Mouse (Mus musculus) CH12.LX (cell line): ENCODE data around the gene Ston1. TPM values are rescaled to one million over a fixed set of nuclear protein-coding genes. Genes with fewer than 3 reads are reported as not detected.

Experiments
- DNase-seq: peaks from one replicate; pipeline ENCODE4 v3.0.0-alpha.2; 2013; ENCODE audit errors: extremely low read depth
- H3K27ac ChIP-seq: 2 replicates; pipeline ENCODE4 v1.5.1; 2012; ENCODE audit warnings: low read depth, mild to moderate bottlenecking, control low read depth, moderate library complexity; ENCODE audit not compliant: insufficient read depth
- H3K27me3 ChIP-seq: replicated peaks from 2 replicates; pipeline ENCODE3; 2012; ENCODE audit warnings: inconsistent platforms
- H3K36me3 ChIP-seq, 2 experiments: replicated peaks in 1 of 2; 2 replicates each; pipeline versions ENCODE3 to v1.6.1; 2012; ENCODE audit warnings: inconsistent platforms in 1 of 2, low read length in 1 of 2, mild to moderate bottlenecking in 1 of 2, mixed read lengths in 1 of 2, moderate library complexity in 1 of 2; ENCODE audit not compliant: control insufficient read depth in 1 of 2, insufficient read depth in 1 of 2
- H3K4me1 ChIP-seq, 2 experiments: 2 replicates each; pipeline ENCODE4 v1.6.1; 2012; ENCODE audit warnings: inconsistent platforms in 1 of 2, moderate library complexity in 1 of 2; ENCODE audit not compliant: insufficient read depth in 2 of 2, control insufficient read depth in 1 of 2
- H3K4me2 ChIP-seq: 2 replicates; pipeline ENCODE4 v1.6.1; 2012; ENCODE audit warnings: low read depth, mild to moderate bottlenecking, control low read depth; ENCODE audit not compliant: poor library complexity, insufficient read depth, severe bottlenecking
- H3K4me3 ChIP-seq, 3 experiments: fragments of 150-350 bp in 1 of 3; sonication (generic) in 1 of 3; replicated peaks in 1 of 3; 2 replicates each; pipeline versions ENCODE3 to v1.5.1; 2011 to 2012; ENCODE audit warnings: low read depth in 2 of 3, low read length in 2 of 3, mild to moderate bottlenecking in 2 of 3, moderate library complexity in 2 of 3, control low read depth in 1 of 3, improper control_type of control experiment in 1 of 3, inconsistent platforms in 1 of 3, mixed read lengths in 1 of 3; ENCODE audit not compliant: poor library complexity in 1 of 3
- H3K79me2 ChIP-seq: replicated peaks from 2 replicates; pipeline ENCODE4 v1.6.1; 2012; ENCODE audit warnings: mild to moderate bottlenecking, moderate library complexity; ENCODE audit not compliant: control insufficient read depth, poor library complexity, insufficient read depth, severe bottlenecking; ENCODE audit errors: extremely low read depth
- H3K9ac ChIP-seq: 2 replicates; pipeline ENCODE4 v1.6.1; 2012; ENCODE audit warnings: low read depth, mild to moderate bottlenecking, control low read depth, moderate library complexity; ENCODE audit not compliant: insufficient read depth
- H3K9me3 ChIP-seq: replicated peaks from 2 replicates; pipeline ENCODE3; 2012; ENCODE audit warnings: low read length, inconsistent platforms, mixed read lengths
- BHLHE40 ChIP-seq: IDR thresholded peaks from 2 replicates; pipeline ENCODE4 v1.6.1; 2011; ENCODE audit warnings: mild to moderate bottlenecking, low read depth, low read length, improper control_type of control experiment
- CHD1 ChIP-seq: IDR thresholded peaks from 2 replicates; pipeline ENCODE4 v1.6.1; 2012; ENCODE audit warnings: low read depth, low read length, improper control_type of control experiment, inconsistent platforms
- CTCF ChIP-seq, 2 experiments: IDR thresholded peaks in 1 of 2; conservative IDR thresholded peaks in 1 of 2; 2 replicates each; pipeline ENCODE4 v1.5.1; 2011 to 2012; ENCODE audit warnings: low read depth in 2 of 2, low read length in 2 of 2, improper control_type of control experiment in 1 of 2, inconsistent platforms in 1 of 2, mild to moderate bottlenecking in 1 of 2, moderate library complexity in 1 of 2
- ELF1 ChIP-seq: IDR thresholded peaks from 2 replicates; pipeline ENCODE4 v1.6.1; 2014; ENCODE audit warnings: low read depth, mild to moderate bottlenecking, inconsistent platforms, low read length, improper control_type of control experiment
- EP300 ChIP-seq: IDR thresholded peaks from 2 replicates; pipeline ENCODE4 v1.6.1; 2011; ENCODE audit warnings: low read length, improper control_type of control experiment
- ETS1 ChIP-seq: conservative IDR thresholded peaks from 2 replicates; pipeline ENCODE4 v1.6.1; 2012; ENCODE audit warnings: low read depth, mild to moderate bottlenecking, inconsistent platforms, low read length, improper control_type of control experiment, moderate library complexity
- GABPA ChIP-seq: IDR thresholded peaks from 2 replicates; pipeline ENCODE4 v1.6.1; 2012; ENCODE audit warnings: low read depth, low read length, improper control_type of control experiment, inconsistent platforms; ENCODE audit not compliant: insufficient replicate concordance
- KAT2A ChIP-seq: IDR thresholded peaks from 2 replicates; pipeline ENCODE4 v1.6.1; 2012; ENCODE audit warnings: low read length, improper control_type of control experiment, inconsistent platforms; ENCODE audit not compliant: insufficient replicate concordance
- NELFE ChIP-seq: IDR thresholded peaks from 2 replicates; pipeline ENCODE4 v1.6.1; 2011; ENCODE audit warnings: low read depth, low read length, improper control_type of control experiment
- POLR2AphosphoS2 ChIP-seq: IDR thresholded peaks from 2 replicates; pipeline ENCODE4 v1.6.1; 2011; ENCODE audit warnings: low read depth, low read length, improper control_type of control experiment
- RAD21 ChIP-seq: IDR thresholded peaks from 2 replicates; pipeline ENCODE4 v1.6.1; 2011; ENCODE audit warnings: low read depth, mild to moderate bottlenecking, low read length, improper control_type of control experiment, moderate library complexity
- SMC3 ChIP-seq: IDR thresholded peaks from 2 replicates; pipeline ENCODE4 v1.6.1; 2011; ENCODE audit warnings: low read depth, low read length, improper control_type of control experiment
- TCF12 ChIP-seq: IDR thresholded peaks from 2 replicates; pipeline ENCODE4 v1.6.1; 2014; ENCODE audit warnings: low read depth, mild to moderate bottlenecking, inconsistent platforms, low read length, improper control_type of control experiment
- UBTF ChIP-seq: IDR thresholded peaks from 2 replicates; pipeline ENCODE4 v1.6.1; 2012; ENCODE audit warnings: low read depth, mild to moderate bottlenecking, inconsistent platforms, low read length, improper control_type of control experiment, moderate library complexity
- USF2 ChIP-seq: conservative IDR thresholded peaks from 2 replicates; pipeline ENCODE4 v1.6.1; 2011; ENCODE audit warnings: low read depth, low read length, improper control_type of control experiment
- ZKSCAN1 ChIP-seq: IDR thresholded peaks from 2 replicates; pipeline ENCODE4 v1.6.1; 2012; ENCODE audit warnings: low read depth, inconsistent platforms, low read length, improper control_type of control experiment, borderline replicate concordance
- ZMIZ1 ChIP-seq: IDR thresholded peaks from 2 replicates; pipeline ENCODE4 v1.6.1; 2012; ENCODE audit warnings: low read depth, mild to moderate bottlenecking, inconsistent platforms, low read length, improper control_type of control experiment
- dilution Hi-C: fragments of 300-500 bp; cut with MboI; formaldehyde crosslinking; loops from 2 replicates; pipeline ENCODE4 v1.14.3; 2020; ENCODE audit warnings: low sequenced_read_pairs; ENCODE audit not compliant: extremely low pct_unique_long_range_greater_than_20kb, extremely low pct_ligation_motif_present
- in situ Hi-C: fragments of 300-500 bp; cut with MboI; formaldehyde crosslinking; loops from 3 replicates; pipeline ENCODE4 v1.14.3; 2019; ENCODE audit warnings: low sequenced_read_pairs, low pct_ligation_motif_present, low pct_unique_long_range_greater_than_20kb, mixed read lengths
- polyA plus RNA-seq: library from polyadenylated mRNA; unstranded; fragments of >175 nt; gene quantifications from 2 replicates; pipeline ENCODE4 v1.2.1, GENCODE M21; 2012; ENCODE audit warnings: low read depth; ENCODE audit not compliant: insufficient read length
- total RNA-seq, 2 experiments: library from RNA; depleted of rRNA; stranded (reverse); fragments of 300-350 nt in 1 of 2; fragments of >200 nt in 1 of 2; gene quantifications; 2 replicates each; pipeline ENCODE4 v1.2.3; 2012 to 2014

The Ston1 gene
- total and polyA plus RNA-seq, 3 experiments, result 0.98 to 6.0 (median 1.1) TPM

GRCm38 (mm10) chr17:88688226-88688625 is 90.7 kb downstream of the Ston1 start:
- Histone ChIP-seq H3K4me1 (no peaks in the 10 kb centered on the region), H3K9me3 (no peaks in the 10 kb centered on the region), H3K36me3 (no peaks in the 10 kb centered on the region), H3K9ac (no peak overlapping the region), H3K27me3 (no peaks in the 10 kb centered on the region), H3K4me2 (no peak overlapping the region), H3K4me3 (no peak overlapping the region), H3K79me2 (no peaks in the 10 kb centered on the region), H3K27ac (no peak overlapping the region)
- no peak for DNase-seq
- in situ Hi-C loops, result no loop called here
- TF ChIP-seq TCF12 (no peak), POLR2AphosphoS2 (no peak), BHLHE40 (no peak), NELFE (no peak), CTCF (conservative IDR thresholded peaks at IDR 0.05 in 1 of 2, IDR thresholded peaks at IDR 0.05 in 1 of 2; ENCODE audit: low read depth in 2 of 2, low read length in 2 of 2) (no peak), USF2 (no peak), ZKSCAN1 (no peak), SMC3 (no peak), ETS1 (no peak), ZMIZ1 (no peak), ELF1 (no peak), UBTF (no peak)
- dilution Hi-C loops, result no loop called here

- no peak for DNase-seq
- Histone ChIP-seq H3K9ac (no peak overlapping the region), H3K4me3 (no peak overlapping the region), H3K4me2 (no peak overlapping the region), H3K27ac (no peak overlapping the region), H3K4me1 (peaks cover 7 to 12% of the 10 kb centered on the region in 2 experiments; a peak in 3 of 4 replicates), H3K36me3 (no peaks in the 10 kb centered on the region), H3K9me3 (peaks cover 4% of the 10 kb centered on the region), H3K27me3 (no peaks in the 10 kb centered on the region), H3K79me2 (no peaks in the 10 kb centered on the region)
- TF ChIP-seq GABPA (no peak), CHD1 (no peak), EP300 (no peak), ELF1 (no peak), RAD21 (no peak), ETS1 (no peak), KAT2A (no peak)
- dilution Hi-C loops (no loop called here), in situ Hi-C loops (no loop called here)
These were observed 99.3 kb downstream of the Ston1 start for GRCm38 (mm10) chr17:88696656-88697333.
